Mouse (Mus musculus) cerebellum, adult 11-12 months (tissue): ENCODE results near the gene Spata3.
A peak's percentile ranks its signal among the peaks of the same experiment; 100 is the strongest.
"Not testable (repeated sequence)": the region's sequence is repeated elsewhere in the genome, so short reads cannot be mapped to it uniquely, and the experiment has no call there.

Source experiments
- DNase-seq: peaks from one replicate; pipeline ENCODE4 v3.0.0; 2022

Spata3 gene

DNA sequence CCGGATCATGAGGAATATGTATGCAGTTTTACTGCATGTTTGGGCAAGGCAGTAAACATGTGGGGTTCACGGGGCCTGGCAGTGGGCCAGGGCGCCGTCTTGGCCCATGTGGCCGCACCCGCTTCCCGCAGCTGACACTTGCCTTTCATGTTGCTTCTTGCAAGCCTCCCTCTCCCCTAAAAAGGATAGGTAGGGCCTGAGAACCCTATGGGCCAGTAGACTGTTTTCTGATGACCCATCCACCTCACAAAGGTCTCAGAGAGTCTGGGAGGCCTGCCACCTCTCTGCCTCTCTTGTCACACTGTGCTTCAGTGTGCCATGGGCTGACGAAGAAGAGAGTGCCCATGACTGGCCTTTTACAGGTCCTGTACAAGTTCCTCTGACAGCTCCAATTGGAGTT is at the start of gene Spata3:
TSS of gene Spata3 (plus strand) at position 301 of the 400 bp plus-strand sequence.
- no peak for DNase-seq

DNA sequence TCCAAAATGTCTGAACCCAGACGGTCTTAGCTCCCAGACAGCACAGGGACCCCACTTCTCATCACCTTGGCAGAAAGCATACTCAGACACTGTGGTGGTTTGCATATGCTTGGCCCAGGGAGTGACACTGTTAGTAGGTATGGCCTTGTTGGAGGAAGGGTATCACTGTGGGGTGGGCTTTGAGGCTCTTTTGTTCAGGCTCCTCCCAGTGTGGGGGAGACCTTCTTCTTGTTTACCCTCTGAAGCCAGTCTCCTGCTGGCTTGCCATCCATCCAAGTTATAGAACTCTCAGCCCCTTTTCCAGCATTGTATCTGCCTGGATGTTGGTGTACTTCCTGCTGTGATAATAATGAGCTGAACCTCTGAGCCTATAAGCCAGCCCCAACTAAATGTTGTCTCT is 47.5 kb upstream of the Spata3 start:
- DNase-seq: no peak

DNA sequence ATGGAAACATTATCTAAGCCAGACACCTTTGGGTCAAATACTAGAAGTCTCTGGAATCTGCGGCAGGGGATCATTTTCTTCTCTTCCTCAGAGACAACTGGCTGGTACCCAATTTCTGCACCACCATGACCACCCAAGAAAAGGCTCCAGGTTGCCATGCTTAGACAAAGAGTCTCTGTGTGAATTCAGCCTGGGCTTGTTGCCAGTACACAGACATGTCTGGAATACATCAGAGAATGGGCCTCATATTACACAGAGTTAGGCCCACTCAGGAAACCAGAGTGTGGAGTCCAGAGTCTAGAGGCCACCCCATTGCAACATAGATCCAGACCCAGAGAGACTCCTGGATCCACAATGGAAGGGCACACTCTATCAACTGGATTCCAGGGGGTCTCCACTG is 47.1 kb upstream of the Spata3 start:
- peak; percentile 16 for DNase-seq

DNA sequence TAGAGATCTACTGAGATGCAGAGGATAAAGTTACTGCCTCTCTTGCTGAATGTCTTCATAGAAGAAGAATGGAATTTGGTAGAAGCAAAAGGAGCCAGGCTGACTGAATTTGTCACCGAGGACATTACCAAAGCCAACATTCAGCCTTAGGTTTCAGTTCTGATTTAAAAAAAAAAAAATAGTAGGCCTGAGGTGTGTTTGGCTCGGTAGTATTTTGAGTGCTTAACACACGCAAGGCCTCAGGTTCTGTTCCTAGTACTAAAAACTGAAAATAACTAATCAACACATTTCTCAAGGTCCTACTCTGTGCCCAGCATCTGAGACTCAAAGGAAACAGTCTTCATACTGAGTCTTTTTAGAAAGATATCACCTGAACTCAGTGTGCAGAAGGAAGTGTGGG is 45.5 kb upstream of the Spata3 start:
- DNase-seq: no peak

DNA sequence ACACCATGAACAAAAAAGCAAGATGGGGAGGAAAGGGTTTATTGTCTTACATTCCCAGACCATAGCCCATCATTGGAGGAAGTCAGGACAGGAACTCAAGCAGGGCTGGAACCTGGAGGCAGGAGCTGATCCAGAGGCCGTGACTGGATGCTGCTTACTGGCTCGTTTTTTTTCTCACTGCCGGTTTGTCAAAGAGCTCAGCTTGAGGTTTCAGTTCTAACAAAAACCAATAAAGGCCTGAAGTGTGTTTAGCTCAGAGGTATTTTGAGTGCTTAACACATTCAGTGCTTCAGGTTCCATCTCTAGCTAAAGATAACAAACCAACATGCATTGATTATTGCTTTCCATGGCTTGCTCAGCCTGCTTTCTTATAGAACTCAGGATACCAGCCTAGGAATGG is 44.3 kb upstream of the Spata3 start:
- no peak for DNase-seq

DNA sequence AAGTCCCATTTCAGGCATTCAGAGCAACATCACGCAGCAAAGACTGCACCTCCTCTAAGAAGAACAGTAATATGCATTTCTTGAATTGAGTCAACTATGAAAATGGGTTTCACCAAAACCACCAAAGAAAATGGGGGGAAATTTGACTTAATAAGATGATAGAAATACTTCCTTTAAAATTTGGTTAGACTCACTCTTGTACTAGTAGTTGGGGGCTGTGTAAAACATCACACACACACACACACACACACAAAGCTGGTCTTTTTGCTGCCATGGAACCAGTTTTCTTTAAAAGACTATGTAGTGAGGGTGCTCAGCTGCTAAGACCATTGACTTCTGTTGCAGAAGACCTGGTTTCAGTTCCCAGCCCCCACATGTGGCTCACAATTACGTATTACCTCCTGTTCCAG is 43.1 kb upstream of the Spata3 start:
- DNase-seq: no peak

DNA sequence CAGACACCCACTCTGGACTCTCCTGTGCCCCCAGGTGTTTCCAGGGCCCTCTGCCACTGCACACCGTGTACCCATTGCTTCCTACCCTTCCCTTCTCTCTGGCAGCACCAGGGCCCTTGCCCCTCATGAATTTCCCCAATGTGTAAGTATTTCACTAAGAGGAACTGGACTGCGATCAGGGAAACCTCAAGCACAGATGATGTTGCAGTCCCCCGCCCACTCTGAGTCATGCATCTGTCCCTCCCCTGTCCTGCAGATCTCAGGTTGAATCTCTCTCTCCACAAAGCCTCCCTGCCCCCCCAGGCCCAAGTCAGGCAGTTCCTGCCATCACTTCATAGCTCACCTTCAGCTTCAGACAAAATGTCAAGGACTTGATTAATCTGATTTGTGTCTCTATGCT is 38.9 kb upstream of the Spata3 start:
- DNase-seq: no peak

DNA sequence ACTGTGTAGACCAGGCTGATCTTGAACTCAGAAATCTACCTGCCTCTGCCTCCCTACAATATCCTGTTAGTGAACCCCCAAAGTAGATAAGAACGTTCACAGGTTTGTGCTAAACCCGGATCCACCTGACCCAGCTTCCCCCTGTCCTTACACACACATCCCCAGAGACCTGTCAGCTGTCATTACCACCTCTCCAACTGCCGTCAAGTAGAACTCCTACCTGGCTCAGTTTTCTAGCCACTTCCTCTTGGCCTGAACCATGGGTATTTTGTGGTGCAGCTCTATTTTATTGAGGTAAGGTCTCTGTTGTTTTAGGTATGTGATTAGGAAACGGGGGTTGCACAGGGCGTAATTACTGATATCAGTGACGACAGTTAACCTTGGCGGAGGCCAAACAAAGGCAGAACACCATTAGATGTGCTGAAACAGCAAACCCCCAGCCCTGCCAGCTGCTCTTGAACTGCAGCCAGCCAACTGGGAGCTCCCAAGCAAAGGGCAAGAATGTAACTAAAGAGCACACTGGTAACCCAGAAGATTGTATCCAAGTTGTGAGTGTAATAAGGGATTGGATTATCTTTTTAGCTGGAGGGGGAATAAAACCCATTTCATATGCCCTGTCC is 34.8 kb upstream of the Spata3 start:
- no peak for DNase-seq

DNA sequence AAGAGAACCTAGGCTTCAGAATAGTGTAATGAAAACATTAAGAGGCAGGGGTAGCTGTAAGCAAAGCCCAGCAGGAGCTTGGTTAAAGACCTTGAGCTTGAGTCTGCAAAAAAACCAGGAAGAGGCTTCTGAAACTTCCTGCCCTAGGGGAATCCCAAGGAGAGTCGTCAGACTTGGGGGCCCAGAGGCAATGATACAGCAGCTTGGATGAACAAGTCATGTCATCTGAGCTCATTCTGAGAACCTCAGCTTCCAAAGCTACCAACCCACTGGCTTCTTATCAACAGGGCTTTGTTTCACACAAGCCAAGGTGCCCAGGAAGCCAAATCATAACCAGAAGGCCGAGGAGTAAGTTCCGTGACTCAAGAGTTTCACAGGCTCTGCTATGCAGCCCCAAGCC is 30.8 kb upstream of the Spata3 start:
- no peak for DNase-seq

DNA sequence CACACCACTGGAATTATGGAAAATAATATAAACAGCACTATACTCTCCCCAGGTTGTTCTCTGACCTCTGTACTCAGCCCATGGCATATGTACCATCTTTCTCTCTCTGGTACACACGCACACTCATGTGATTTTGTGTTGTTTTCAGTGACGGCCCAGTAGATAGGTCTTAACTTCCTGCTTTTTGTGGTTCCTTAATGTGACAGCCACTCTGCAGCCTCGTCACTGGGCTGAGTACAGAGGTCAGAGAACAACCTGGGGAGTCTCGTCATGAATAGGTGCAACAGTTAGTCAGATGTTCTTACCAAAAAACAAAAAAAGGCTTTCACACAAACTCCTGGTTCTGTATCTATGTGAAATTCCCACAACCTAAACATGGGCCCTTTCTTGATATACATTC is 28.3 kb upstream of the Spata3 start:
- no peak for DNase-seq

DNA sequence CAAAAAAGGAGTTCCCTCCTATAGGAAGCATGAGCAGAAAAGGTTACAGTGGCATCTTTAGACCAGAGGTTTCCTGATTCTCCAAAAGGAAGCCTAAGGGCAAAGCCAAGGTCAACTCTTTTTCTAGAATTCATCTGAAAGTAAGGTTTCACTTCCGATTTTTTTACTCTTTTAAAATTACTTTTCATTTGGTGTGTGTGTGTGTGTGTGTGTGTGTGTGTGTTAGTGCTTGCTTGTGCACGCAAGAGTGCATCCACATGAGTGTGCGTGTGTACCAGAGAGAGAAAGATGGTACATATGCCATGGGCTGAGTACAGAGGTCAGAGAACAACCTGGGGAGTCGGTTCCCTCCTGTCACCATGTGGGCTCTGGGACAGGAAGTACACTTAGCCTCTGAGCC is 27.7 kb upstream of the Spata3 start:
- not testable (repeated sequence) for DNase-seq

DNA sequence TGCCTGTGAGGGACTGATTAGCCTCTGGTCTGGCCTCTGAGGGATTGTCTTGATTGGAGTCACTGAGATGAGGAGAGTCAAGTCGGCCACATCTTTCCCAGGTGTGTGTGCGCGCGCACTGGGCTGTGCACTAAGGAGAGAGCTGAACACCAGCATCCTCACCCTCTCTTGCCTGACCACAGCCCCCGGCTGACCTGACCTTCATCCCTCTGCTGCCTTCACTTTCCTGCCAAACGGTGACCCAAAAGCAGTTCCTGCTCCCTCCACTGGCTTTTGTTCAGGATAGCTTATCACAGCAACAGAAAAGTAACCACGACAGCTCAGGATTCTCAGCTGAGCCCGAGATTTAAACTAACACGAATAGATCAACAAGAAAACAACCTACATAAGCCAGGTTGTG is 24.4 kb upstream of the Spata3 start:
- no peak for DNase-seq

DNA sequence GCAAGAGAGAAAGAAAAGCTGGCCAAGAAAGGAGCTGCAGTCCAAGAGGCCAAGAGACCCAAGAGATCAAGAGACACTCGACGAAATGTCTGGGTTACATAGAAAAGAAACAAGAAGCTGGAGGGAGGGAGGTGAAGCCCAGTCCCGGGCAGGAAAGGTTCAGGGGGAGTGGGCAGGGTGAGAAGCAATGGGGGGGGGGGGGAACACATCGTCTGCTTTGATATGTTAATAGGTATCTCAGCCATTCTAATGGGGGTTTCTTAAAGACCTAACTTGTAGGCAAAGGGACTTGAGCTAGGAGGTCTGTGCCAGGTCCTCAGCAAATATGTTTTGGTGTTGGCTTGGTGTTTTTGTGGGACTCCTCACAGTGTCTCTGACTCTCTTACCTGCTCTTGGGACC is 23.1 kb upstream of the Spata3 start:
- no peak for DNase-seq

DNA sequence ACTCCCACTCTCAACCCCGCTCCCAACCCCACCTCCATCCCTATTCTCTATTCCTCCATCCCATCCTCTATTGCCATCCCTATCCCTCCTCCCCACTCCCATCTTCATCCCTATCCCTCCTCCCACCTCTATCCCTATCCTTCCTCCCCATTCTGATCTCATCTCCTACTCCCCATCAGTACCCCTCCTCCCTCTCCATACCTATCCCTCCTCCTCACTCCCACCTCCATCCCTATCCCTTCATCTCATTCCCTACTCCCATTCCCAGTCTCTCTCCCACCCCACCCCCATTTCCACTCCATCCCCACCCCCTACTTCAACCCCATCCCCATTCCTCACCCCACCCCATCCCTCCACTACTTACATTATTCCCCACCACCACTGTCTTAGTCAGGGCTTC is 19.4 kb upstream of the Spata3 start:
- DNase-seq: no peak

DNA sequence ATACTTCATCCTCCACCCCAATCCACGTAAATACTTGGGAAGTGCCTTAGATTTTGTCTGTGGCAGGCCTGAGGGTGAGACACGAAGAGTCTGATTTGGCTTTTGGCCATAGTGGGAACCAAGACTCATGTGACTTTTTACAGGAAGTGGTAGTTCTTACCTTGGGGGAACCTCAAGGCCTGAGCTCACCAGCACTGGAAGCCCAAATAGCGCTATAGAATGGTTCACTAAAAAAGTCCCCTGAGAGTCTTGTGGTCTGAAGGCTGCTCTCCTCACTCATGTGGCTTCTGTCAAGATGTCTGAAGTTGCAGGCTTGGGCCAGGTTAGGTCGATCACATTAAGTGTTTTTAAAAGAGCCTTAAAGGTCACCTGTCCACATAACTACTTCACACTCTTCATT is 18.6 kb upstream of the Spata3 start:
- no peak for DNase-seq

DNA sequence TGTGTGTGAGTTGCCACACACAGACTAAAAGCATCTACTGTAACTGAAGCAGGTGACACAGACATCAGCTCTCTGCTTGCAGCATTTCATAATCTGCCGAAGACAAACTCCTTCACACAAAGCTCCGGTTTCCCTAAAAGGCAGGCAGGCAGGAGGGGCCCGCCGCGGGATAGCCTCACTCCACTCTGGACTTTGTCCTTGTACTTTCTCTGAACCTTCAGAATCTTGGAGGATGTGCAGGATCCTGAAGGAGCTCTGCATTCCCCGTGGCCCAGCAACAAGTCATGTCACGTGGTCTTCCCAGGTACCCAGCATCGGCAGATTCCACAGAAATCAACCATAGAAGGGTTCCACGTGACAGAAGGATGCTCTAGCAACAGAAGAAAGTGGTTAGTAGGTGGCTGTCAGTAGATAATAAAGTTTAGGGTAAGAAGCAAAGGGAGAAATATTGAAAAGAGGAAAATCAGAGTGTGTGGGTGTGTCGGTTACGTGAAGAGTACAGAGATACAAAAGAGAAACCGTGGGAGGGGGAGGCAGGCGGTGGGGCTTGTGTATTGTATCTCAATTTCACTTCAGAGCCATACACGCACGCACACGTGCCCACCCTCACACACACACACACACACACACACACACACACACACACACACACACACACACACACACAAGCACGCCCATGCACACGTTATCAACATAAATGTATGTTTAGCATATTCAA is 16.6 kb upstream of the Spata3 start:
- no peak for DNase-seq

DNA sequence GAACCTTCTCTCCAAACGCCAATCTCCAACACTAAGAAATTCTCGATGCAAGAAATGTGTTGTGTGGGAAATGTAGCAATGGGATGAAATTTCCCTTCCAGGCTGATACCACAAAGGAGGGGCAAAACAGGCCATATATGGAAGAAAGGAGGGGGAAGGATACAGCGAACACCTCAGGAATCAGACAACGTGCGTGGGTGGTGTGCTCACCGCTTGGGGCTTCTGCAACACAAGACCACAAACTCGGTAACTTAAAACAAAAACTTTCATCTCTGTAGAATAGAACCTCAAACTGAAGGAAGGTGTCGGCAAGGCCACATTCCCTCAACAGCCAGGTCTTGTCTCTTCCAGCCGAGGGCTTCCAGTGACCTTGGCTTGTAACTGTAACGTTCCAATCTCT is 11.1 kb upstream of the Spata3 start:
- no peak for DNase-seq

DNA sequence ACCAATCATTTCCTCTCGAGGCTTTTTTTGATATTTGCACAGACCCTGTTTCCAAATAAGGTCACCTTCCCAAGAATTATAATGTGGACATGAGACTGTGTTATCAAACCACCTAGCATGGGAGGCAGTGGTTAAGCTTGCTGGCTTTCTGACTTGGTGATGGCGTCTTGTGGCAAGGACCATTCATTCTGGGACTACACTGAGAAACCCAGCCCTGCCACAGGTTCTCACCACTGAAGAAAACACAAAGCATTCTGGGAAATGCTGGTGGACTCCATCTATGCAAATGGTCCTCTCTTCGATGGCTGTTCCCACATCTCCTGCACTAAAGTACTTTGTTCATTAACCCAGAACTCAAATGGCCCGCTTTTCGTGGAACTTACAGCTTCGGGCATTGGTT is 10.6 kb upstream of the Spata3 start:
- DNase-seq: no peak

DNA sequence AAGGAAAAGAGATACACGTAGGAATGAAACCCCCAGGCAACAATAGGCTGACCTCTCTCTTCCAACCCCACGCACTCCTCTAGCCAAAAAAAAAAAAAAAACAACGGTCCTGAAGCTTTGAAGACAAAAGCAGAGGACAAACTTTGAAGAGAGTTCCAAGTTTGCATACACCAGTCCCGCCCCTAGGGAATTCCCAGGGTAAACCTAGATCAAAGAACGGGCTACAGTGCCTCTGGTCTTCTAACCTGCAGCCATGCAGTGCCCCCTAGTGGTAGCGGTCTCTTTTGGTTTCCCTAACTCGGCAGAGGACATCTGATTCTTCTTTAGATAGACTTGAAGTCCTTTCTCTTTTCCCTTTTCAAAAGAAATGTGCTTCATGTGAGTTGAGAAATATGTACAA is 8.8 kb upstream of the Spata3 start:
- DNase-seq: peak; percentile 63

DNA sequence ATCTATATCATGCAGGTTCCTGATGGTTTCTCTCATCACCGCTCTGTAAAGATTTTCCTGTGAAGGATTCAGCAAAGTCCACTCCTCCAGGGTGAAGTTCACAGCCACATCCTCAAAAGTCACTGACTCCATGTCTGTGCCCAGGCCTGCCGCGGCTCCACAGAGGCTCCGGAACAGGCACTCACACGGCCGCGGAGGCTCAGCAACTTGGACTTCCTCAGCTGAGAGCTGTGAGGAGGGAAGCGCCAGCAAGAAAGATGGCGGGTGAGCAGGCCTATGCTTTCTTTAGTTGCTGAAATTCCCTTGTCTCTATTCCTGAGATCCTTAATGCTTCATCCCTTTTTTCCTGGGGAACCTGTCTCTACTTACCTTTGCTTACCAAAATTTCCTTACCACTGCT is 858 bp upstream of the Spata3 start:
- not testable (repeated sequence) for DNase-seq

DNA sequence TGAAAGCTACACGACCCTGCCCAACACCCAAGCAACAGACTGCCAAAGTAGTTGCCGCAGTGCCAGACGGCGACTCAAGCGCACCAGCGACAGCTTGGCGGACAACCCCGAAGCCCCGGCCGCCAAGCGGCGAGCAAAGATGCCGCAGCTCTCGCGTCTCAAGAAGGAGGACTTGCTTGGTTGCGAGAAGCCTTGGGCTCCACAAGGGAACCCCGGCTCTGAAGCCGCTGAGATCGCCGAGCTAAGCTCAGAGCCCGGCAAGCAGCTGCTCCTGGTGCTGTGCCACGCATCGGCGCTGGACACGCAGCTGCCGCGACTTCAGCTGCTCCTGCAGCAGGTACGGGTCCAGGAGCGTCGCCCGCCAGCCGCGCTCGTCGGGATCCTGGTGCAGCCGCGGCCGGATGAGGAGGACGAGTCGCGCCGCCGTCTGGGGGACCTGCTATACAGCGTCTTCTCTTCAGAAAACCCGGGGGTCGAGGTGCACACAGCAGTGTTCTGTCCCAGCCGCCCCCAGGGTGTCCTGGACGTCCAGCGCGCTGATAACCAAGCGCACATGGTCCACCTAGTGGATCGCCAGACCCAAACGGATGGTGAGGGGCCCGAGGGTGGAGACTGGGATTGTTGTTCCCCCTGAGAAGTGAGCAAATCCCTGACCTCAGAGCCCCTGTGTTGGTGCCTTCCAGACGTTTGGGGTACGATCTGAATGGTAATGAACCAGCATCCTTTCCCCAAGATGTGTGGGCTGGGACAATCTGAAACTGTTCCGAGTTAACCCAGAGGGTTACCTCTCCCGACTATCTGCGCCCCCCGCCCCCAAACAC is 1.8 kb downstream of the Spata3 start:
- DNase-seq: peak; percentile 45

DNA sequence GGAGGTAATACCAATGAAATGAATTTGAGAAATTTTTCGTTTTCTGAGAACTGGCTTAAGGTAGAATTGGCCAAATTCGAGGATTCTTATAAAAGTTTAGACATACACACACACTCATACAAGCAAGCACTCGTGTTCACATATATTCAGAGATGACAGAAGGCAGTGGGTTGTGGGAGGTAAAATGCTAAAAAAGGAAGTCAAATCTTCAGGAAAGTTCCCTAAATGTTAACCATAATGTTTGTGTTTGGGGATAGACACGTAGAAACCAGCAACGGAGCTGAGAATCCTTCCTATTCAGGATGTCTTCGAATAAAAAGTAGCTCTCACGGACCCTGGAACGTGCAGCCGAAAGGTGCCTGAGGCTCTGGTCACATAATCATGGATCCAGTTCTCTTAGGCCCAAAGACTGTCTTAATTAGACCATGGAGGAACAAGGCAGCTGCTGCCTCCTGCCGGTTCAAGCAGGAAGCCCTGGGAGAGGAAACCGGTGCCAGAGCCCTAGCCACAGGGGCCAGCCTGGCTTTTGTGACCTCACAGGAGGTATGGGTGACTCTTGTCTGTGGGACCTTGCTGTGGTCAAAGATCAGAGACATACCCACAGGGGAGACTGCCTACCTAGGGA is 4.9 kb downstream of the Spata3 start:
- no peak for DNase-seq

DNA sequence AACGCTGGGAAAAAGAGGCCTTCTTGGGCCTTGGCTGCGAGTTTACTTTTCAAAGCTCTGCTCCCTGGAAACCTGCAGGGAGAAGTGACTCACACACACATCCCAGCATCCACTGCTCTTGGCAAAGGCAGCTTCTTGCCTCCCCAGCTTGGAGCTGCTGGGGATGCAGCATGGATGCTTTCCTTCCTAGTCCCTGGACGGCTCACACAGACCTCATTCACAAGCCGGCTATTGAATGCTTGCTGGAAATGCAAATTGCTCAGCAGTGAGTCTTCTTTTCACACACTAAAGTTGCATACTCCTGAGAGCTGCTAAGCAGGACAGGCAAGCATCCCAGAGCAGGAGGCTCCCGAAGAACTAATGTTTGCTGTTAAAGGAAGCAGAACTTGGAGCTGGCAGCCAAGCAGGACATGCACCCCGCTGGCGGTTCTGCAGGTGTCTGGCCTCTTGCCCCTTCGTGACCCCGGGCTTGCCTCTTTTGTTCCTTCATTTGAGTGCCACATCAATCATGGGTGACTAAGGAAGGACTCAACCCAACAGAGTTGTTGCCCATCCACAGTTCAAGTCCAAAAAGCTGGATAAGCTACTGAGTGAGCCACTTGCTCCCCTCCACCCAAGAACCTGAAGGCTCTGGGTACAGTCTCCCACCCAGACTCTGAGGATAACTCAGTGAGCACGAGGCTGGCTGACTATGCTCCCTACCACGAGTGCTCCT is 15.8 kb downstream of the Spata3 start:
- DNase-seq: peak; percentile 55
